Mouse (Mus musculus) heart, postnatal 0 days (tissue): Measurements from ENCODE around the gene Zscan25. TPM values are rescaled to one million over a fixed set of nuclear protein-coding genes. Genes with fewer than 3 reads are reported as not detected.
"Not testable (repeated sequence)": the region's sequence is repeated elsewhere in the genome, so short reads cannot be mapped to it uniquely, and the experiment has no call there.

ENCODE experiments used
- ATAC-seq: fragments of 200-750 bp; cut with Nextera tagmentation; 2 replicates; pipeline ENCODE4 v1.8.0; 2017; ENCODE audit warnings: low read depth, moderate number of reproducible peaks, moderate library complexity; ENCODE audit not compliant: insufficient read depth
- DNase-seq: peaks from one replicate; pipeline ENCODE4 v3.0.0-alpha.2; 2016; ENCODE audit warnings: low spot score
- H3K27ac ChIP-seq: fragments of 300-500 bp; sonication (generic); 2 replicates; pipeline ENCODE4 v1.5.1; 2014; ENCODE audit warnings: low read depth, mild to moderate bottlenecking
- H3K27me3 ChIP-seq: fragments of 300-500 bp; sonication (generic); 2 replicates; pipeline ENCODE4 v1.6.1; 2014; ENCODE audit warnings: low read length, mixed read lengths; ENCODE audit not compliant: control insufficient read depth, insufficient read depth
- H3K36me3 ChIP-seq: fragments of 300-500 bp; sonication (generic); replicated peaks from 2 replicates; pipeline ENCODE4 v1.6.1; 2014; ENCODE audit warnings: low read length, mixed read lengths; ENCODE audit not compliant: control insufficient read depth, insufficient read depth
- H3K4me1 ChIP-seq: fragments of 300-500 bp; sonication (generic); 2 replicates; pipeline ENCODE4 v1.6.1; 2014; ENCODE audit warnings: antibody characterized with exemption; ENCODE audit not compliant: control insufficient read depth, insufficient read depth
- H3K4me2 ChIP-seq: fragments of 300-500 bp; sonication (generic); 2 replicates; pipeline ENCODE4 v1.6.1; 2014; ENCODE audit warnings: low read depth, mild to moderate bottlenecking, low read length, moderate library complexity
- H3K4me3 ChIP-seq: fragments of 300-500 bp; sonication (generic); 2 replicates; pipeline ENCODE4 v1.5.1; 2014; ENCODE audit warnings: low read depth, low read length
- H3K9ac ChIP-seq: fragments of 300-500 bp; sonication (generic); replicated peaks from 2 replicates; pipeline ENCODE4 v1.6.1; 2014; ENCODE audit warnings: low read depth, low read length, mixed read lengths
- H3K9me3 ChIP-seq: fragments of 300-500 bp; sonication (generic); replicated peaks from 2 replicates; pipeline ENCODE4 v1.6.1; 2016; ENCODE audit warnings: low read length; ENCODE audit not compliant: control insufficient read depth
- CTCF ChIP-seq: IDR thresholded peaks from 2 replicates; pipeline ENCODE4 v1.5.1; 2016; ENCODE audit warnings: antibody characterized with exemption, control low read depth, low read depth
- EP300 ChIP-seq: IDR thresholded peaks from 2 replicates; pipeline ENCODE4 v1.6.1; 2016; ENCODE audit warnings: antibody characterized with exemption, low read depth
- WGBS: fragments of 180-500 bp; shearing (Covaris S2); extraction: QIAGEN DNeasy Blood & Tissue Kit; methylation state at CpG from one replicate; pipeline ENCODE4 v1.1.7; 2014; 5-methylcytosine and 5-hydroxymethylcytosine counted together
- polyA plus RNA-seq: library from polyadenylated mRNA; unstranded; fragments of >200 nt; fragmentation: Nextera tagmentation; extraction: Ambion mirVana; gene quantifications from 2 replicates; pipeline ENCODE4 v1.2.1, GENCODE M21; 2015
- total RNA-seq: library from RNA; depleted of rRNA; stranded (reverse); fragments of >200 nt; gene quantifications from 2 replicates; pipeline ENCODE4 v1.2.3, GENCODE M21; 2014; ENCODE audit warnings: low replicate concordance; rRNA removed

Zscan25 gene
- total and polyA plus RNA-seq, 2 experiments from 2014 or later: 0.27 to 9.9 TPM

DNA sequence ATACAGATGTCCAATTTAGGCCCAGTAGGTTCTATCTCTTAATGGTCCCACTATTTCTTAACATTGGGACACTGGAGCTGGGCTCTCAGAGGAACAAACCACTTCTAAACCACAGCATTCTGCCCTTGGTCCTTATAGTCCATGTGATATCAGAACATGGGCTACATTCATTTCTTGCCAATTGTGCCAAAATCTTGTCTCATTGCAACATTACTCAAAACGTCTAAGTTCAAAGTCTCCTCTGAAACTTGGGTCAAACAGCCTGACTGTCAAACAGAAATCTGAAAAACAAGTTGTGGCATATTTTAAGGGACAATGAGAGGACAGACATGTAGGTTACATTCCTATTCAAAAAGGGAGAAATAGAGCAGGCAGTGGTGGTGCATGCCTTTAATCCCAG is 36.8 kb downstream of the Zscan25 start:
- DNase-seq: no peak
- Histone ChIP-seq H3K9ac (no peak overlapping the region), H3K4me3 (no peak overlapping the region), H3K36me3 (no peaks in the 10 kb centered on the region), H3K4me2 (no peak overlapping the region), H3K27me3 (no peaks in the 10 kb centered on the region), H3K27ac (no peak overlapping the region), H3K9me3 (no peaks in the 10 kb centered on the region), H3K4me1 (no peaks in the 10 kb centered on the region)
- TF ChIP-seq EP300 (no peak), CTCF (no peak)
- WGBS: 52% methylated on average over 1 of the region's 1 CpGs
- no peak for ATAC-seq

DNA sequence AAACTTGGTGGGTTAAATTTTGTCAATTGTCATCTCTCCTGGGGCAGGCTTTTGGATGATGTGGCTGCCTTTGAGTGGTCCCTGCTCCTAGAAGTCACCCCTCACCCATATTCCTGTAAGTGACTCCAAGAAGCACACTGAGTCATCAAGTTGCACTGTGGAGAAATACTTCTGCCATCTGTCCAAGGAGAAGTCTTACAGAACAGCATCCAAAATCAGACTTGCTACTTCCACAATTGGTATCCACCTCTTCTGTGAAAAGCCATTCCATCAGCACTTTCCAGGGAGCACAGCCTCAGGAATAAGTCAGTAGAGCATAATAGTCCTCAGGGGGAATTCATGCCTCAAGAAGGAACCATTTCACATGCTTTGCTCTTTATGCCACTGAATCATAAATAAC is 58.5 kb downstream of the Zscan25 start:
- not testable (repeated sequence) for H3K4me3 ChIP-seq, DNase-seq, H3K4me1 ChIP-seq, H3K4me2 ChIP-seq, H3K27ac ChIP-seq, ATAC-seq, H3K36me3 ChIP-seq, H3K9me3 ChIP-seq, H3K27me3 ChIP-seq, H3K9ac ChIP-seq

Other genes starting within 250 kb of the Zscan25 start
- not detected in 2 replicates for gene Gm4871, start 247.7 kb upstream of the Zscan25 start, total RNA-seq
- not detected in 2 replicates for gene Gm4871, start 247.7 kb upstream of the Zscan25 start, polyA plus RNA-seq
- gene 1700018F24Rik, start 237.5 kb upstream of the Zscan25 start, total RNA-seq: not detected in 2 replicates
- not detected in 2 replicates for gene 1700018F24Rik, start 237.5 kb upstream of the Zscan25 start, polyA plus RNA-seq
- gene Arpc1a, start 196.7 kb upstream of the Zscan25 start, total RNA-seq: 64.7 and 73.5 TPM in 2 replicates
- gene Arpc1a, start 196.7 kb upstream of the Zscan25 start, polyA plus RNA-seq: 82.0 and 83.5 TPM in 2 replicates
- not detected in 2 replicates for gene Kpna7, start 196.5 kb upstream of the Zscan25 start, total RNA-seq
- not detected in 2 replicates for gene Kpna7, start 196.5 kb upstream of the Zscan25 start, polyA plus RNA-seq
- gene Arpc1b, start 166.3 kb upstream of the Zscan25 start, total RNA-seq: 105 and 267 TPM in 2 replicates
- 179 and 181 TPM in 2 replicates for gene Arpc1b, start 166.3 kb upstream of the Zscan25 start, polyA plus RNA-seq
- 8.6 and 15.9 TPM in 2 replicates for gene Pdap1, start 140.3 kb upstream of the Zscan25 start, total RNA-seq
- 58.0 and 58.1 TPM in 2 replicates for gene Pdap1, start 140.3 kb upstream of the Zscan25 start, polyA plus RNA-seq
- gene Bud31, start 140.1 kb upstream of the Zscan25 start, total RNA-seq: 61.2 and 91.1 TPM in 2 replicates
- 119 and 121 TPM in 2 replicates for gene Bud31, start 140.1 kb upstream of the Zscan25 start, polyA plus RNA-seq
- gene Ptcd1, start 113.4 kb upstream of the Zscan25 start, total RNA-seq: 13.5 and 28.1 TPM in 2 replicates
- gene Ptcd1, start 113.4 kb upstream of the Zscan25 start, polyA plus RNA-seq: 15.5 and 15.7 TPM in 2 replicates
- gene Cpsf4, start 113.3 kb upstream of the Zscan25 start, total RNA-seq: 20.0 and 21.5 TPM in 2 replicates
- gene Cpsf4, start 113.3 kb upstream of the Zscan25 start, polyA plus RNA-seq: 14.5 and 14.9 TPM in 2 replicates
- 517 and 525 TPM in 2 replicates for gene Atp5j2, start 88.4 kb upstream of the Zscan25 start, total RNA-seq
- gene Atp5j2, start 88.4 kb upstream of the Zscan25 start, polyA plus RNA-seq: 1,976 and 2,009 TPM in 2 replicates
- 9.8 and 13.8 TPM in 2 replicates for gene Zkscan14, start 78.6 kb upstream of the Zscan25 start, total RNA-seq
- 6.3 and 7.9 TPM in 2 replicates for gene Zkscan14, start 78.6 kb upstream of the Zscan25 start, polyA plus RNA-seq
- gene Zkscan5, start 75.9 kb upstream of the Zscan25 start, total RNA-seq: 17.0 and 19.2 TPM in 2 replicates
- gene Zkscan5, start 75.9 kb upstream of the Zscan25 start, polyA plus RNA-seq: 7.8 and 8.6 TPM in 2 replicates
- 31.4 and 51.2 TPM in 2 replicates for gene Zfp655, start 48.8 kb upstream of the Zscan25 start, total RNA-seq
- 29.2 and 33.4 TPM in 2 replicates for gene Zfp655, start 48.8 kb upstream of the Zscan25 start, polyA plus RNA-seq
- gene Cyp3a57, start 64.8 kb downstream of the Zscan25 start, total RNA-seq: not detected in 2 replicates
- not detected in 2 replicates for gene Cyp3a57, start 64.8 kb downstream of the Zscan25 start, polyA plus RNA-seq
- not detected in 2 replicates for gene Cyp3a16, start 189.2 kb downstream of the Zscan25 start, total RNA-seq
- not detected in 2 replicates for gene Cyp3a16, start 189.2 kb downstream of the Zscan25 start, polyA plus RNA-seq